Comparison of ENCODE assay signal across 26 mouse cellular contexts in the genomic region with DNA sequence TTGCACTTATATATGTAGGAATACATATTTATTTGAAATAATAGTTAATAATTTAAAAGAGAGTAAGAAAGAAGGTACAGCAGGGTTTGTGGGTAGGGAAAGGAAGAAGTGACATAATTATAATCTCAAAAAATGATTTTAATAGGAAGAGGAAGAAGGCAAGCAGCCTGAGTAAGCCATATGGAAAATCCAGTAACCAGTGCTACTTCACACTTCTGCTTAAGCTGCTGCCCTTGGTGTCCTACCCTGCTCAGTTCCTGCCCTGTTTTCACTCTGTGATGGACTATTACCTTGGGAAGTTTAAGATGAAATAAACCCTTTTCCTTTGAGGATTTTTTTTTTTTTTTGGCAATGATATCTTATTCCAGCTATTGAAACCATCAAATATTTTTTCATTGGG.
"Had no signal": no experiment of that assay in that cellular context is flagged by ENCODE, and none has a peak within 500 bp of the region (broad histone marks: within the 10 kb centered on the region; RNA-seq: fewer than 3 reads in every experiment).

No protein-coding gene starts in this region.

- DNase-seq: gastrocnemius, postnatal 14 days; gastrocnemius, postnatal 36 days; heart, adult 2 months; heart, postnatal 10 days; heart, postnatal 4 days; kidney, adult 11 months; kidney, adult 2 months; kidney, adult 9 months; kidney, postnatal 14 days; kidney, postnatal 36 days; layer of hippocampus, adult 9-11 months; layer of hippocampus, postnatal 36 days; liver; liver, embryonic 13.5 days had no signal

- H3K27ac ChIP-seq: heart, adult 2 months; heart, embryonic 10.5 days; hindbrain, embryonic 10.5 days; hindbrain, embryonic 12.5 days; hindbrain, embryonic 14.5 days; kidney, postnatal 0 days; limb, embryonic 10.5 days; limb, embryonic 12.5 days; liver, embryonic 13.5 days; liver, embryonic 15.5 days had no signal

- H3K4me1 ChIP-seq: heart, embryonic 10.5 days; heart, embryonic 12.5 days; hindbrain, embryonic 10.5 days; hindbrain, embryonic 12.5 days; liver, embryonic 13.5 days; liver, embryonic 15.5 days had no signal

- H3K4me3 ChIP-seq: heart, adult 2 months; heart, embryonic 10.5 days; heart, embryonic 12.5 days; hindbrain, embryonic 10.5 days; hindbrain, embryonic 12.5 days; limb, embryonic 10.5 days; limb, embryonic 12.5 days; liver, embryonic 13.5 days; liver, embryonic 15.5 days had no signal

- H3K27me3 ChIP-seq: heart, embryonic 12.5 days; hindbrain, embryonic 12.5 days; limb, embryonic 12.5 days; liver, embryonic 13.5 days; liver, embryonic 15.5 days had no signal

- H3K9ac ChIP-seq: heart, embryonic 12.5 days; hindbrain, embryonic 12.5 days; hindbrain, embryonic 14.5 days; limb, embryonic 12.5 days; liver, embryonic 13.5 days; liver, embryonic 15.5 days had no signal

- H3K36me3 ChIP-seq: heart, embryonic 10.5 days; heart, embryonic 12.5 days; hindbrain, embryonic 10.5 days; hindbrain, embryonic 12.5 days; limb, embryonic 10.5 days; limb, embryonic 12.5 days; liver, embryonic 13.5 days; liver, embryonic 15.5 days had no signal

- ATAC-seq: hindbrain, embryonic 16.5 days; intestine, embryonic 16.5 days had no signal

- H3K4me2 ChIP-seq: heart, embryonic 12.5 days; hindbrain, embryonic 12.5 days; hindbrain, embryonic 14.5 days; limb, embryonic 12.5 days; liver, embryonic 11.5 days; liver, embryonic 13.5 days; liver, embryonic 15.5 days had no signal

- H3K9me3 ChIP-seq: heart, embryonic 10.5 days; heart, embryonic 12.5 days; hindbrain, embryonic 10.5 days; hindbrain, embryonic 12.5 days; limb, embryonic 10.5 days; limb, embryonic 12.5 days; liver, embryonic 13.5 days; liver, embryonic 15.5 days had no signal
